Mouse (Mus musculus): ENCODE measurements around the gene Tnfrsf22. TPM values are rescaled to one million over a fixed set of nuclear protein-coding genes. Genes with fewer than 3 reads are reported as not detected.
A peak's percentile ranks its signal among the peaks of the same experiment; 100 is the strongest.

The Tnfrsf22 gene
- 2.7 and 3.1 TPM in 2 replicates for polyA plus RNA-seq (2015; fragmentation: Nextera tagmentation; extraction: Ambion mirVana)

- H3K27me3 ChIP-seq (replicated peaks; ENCODE audit: control insufficient read depth, insufficient read depth, low read length), result no peaks in the 10 kb centered on the region
- H3K9ac ChIP-seq (ENCODE audit: low read depth, low read length), result peak within 1 kb of the TSS; percentile 40; the same call in 1 of the 2 replicates
- no peak for TF ChIP-seq CTCF (IDR thresholded peaks at IDR 0.05; ENCODE audit: low read depth)
- peak within 1 kb of the TSS; percentile 94 for H3K4me2 ChIP-seq (replicated peaks; ENCODE audit: low read depth)
- peak; percentile 83 for ATAC-seq
- WGBS, result 3% methylated on average over 39 of the region's 39 CpGs
- H3K27ac ChIP-seq (ENCODE audit: low read depth, low read length), result no peak within 1 kb of the TSS
- no peaks in the 10 kb centered on the region for H3K4me1 ChIP-seq (replicated peaks; ENCODE audit: control insufficient read depth, insufficient read depth, low read length)
- H3K9me3 ChIP-seq (ENCODE audit: control insufficient read depth), result no peaks in the 10 kb centered on the region
- H3K4me3 ChIP-seq (ENCODE audit: low read depth, low read length), result peak within 1 kb of the TSS; percentile 52
- no peaks in the 10 kb centered on the region for H3K36me3 ChIP-seq (ENCODE audit: control insufficient read depth, insufficient read depth)
These were observed at the start of gene Tnfrsf22 for GRCm38 (mm10) chr7:143649034-143649768. Tnfrsf22 (minus strand) TSS chr7:143649661.

DNA sequence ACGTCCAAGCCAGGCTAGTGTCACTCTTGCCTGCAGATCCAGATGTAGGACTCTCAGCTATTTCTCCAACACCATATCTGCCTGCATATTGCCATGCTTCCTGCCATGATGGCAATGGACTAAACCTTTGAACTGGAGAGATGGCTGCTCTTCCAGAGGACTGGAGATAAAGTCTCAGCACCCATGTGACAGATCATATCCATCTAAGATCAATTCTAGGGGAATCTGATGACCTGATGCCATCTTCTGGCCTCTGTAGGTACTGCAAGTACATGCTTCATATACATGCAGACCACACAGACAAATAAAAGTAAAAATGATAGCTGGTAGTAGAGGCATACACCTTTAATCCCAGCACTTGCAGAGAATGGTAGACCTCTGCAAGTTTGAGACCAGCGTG lies 46.7 kb upstream of the Tnfrsf22 start:
- peaks cover 45% of the 10 kb centered on the region for H3K36me3 ChIP-seq (ENCODE audit: control insufficient read depth, insufficient read depth)

GRCm38 (mm10) chr7:143694550-143694949 lies 45.1 kb upstream of the Tnfrsf22 start:
- no peaks in the 10 kb centered on the region for H3K4me1 ChIP-seq (replicated peaks; ENCODE audit: control insufficient read depth, insufficient read depth, low read length)
- no peak overlapping the region for H3K27ac ChIP-seq (ENCODE audit: low read depth, low read length)
- no peak overlapping the region for H3K9ac ChIP-seq (ENCODE audit: low read depth, low read length)
- WGBS, result 96% methylated on average over 7 of the region's 7 CpGs
- peak; percentile 28; the same call in 1 of the 2 replicates for ATAC-seq
- TF ChIP-seq CTCF (IDR thresholded peaks at IDR 0.05; ENCODE audit: low read depth), result no peak
- H3K4me3 ChIP-seq (ENCODE audit: low read depth, low read length), result no peak overlapping the region
- no peaks in the 10 kb centered on the region for H3K27me3 ChIP-seq (replicated peaks; ENCODE audit: control insufficient read depth, insufficient read depth, low read length)
- H3K36me3 ChIP-seq (ENCODE audit: control insufficient read depth, insufficient read depth), result peaks cover 56% of the 10 kb centered on the region
- no peaks in the 10 kb centered on the region for H3K9me3 ChIP-seq (ENCODE audit: control insufficient read depth)
- no peak overlapping the region for H3K4me2 ChIP-seq (replicated peaks; ENCODE audit: low read depth)

More for the DNA sequence above, 46.7 kb upstream of the Tnfrsf22 start:
- Histone ChIP-seq H3K4me3 (ENCODE audit: low read depth, low read length) (no peak overlapping the region), H3K9ac (ENCODE audit: low read depth, low read length) (no peak overlapping the region), H3K4me2 (replicated peaks; ENCODE audit: low read depth) (no peak overlapping the region), H3K4me1 (replicated peaks; ENCODE audit: control insufficient read depth, insufficient read depth, low read length) (no peaks in the 10 kb centered on the region), H3K9me3 (ENCODE audit: control insufficient read depth) (no peaks in the 10 kb centered on the region), H3K27ac (ENCODE audit: low read depth, low read length) (no peak overlapping the region), H3K27me3 (replicated peaks; ENCODE audit: control insufficient read depth, insufficient read depth, low read length) (no peaks in the 10 kb centered on the region)
- ATAC-seq, result no peak
- WGBS, result 70% methylated on average over 2 of the region's 2 CpGs
- peak; percentile 75 for TF ChIP-seq CTCF (IDR thresholded peaks at IDR 0.05; ENCODE audit: low read depth)

DNA sequence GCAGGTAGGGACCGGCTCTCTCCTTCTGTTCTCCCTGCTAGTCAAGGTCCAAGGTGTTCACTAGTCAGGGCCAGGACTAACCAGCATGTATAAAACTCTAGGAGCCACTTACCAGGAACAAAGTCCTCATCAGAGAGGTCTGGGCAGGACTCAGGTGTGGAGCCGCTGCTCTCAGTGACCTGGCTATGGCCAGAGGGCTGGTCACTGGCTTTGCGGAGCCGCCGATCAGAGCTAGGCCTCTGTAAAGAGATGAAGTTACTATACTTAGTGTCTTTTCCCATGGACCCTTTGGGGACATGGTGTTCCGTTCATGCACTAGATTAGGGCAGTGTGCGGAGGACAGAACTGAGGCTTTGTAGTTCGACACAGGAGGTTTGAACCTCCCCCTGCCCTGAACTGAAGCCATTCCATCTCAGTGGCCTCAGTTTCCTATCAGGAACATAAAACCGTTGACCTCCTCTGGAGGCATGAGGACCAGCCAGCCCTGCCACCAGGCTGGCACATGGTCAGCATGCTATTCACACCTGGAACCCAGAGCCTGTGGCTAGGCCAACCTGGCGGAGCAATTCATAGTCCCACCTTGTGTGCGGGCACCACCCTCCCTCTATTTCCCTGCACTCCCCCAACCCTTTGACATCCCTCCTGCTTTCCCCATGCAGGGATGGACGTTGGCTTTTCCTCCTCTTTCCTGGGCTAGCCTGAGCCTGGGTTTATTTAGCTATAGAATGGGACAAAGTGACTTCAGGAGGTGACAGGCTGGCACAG lies 43.5 kb upstream of the Tnfrsf22 start:
- no peaks in the 10 kb centered on the region for H3K9me3 ChIP-seq (ENCODE audit: control insufficient read depth)
- ATAC-seq, result no peak
- H3K4me1 ChIP-seq (replicated peaks; ENCODE audit: control insufficient read depth, insufficient read depth, low read length), result no peaks in the 10 kb centered on the region
- 93% methylated on average over 12 of the region's 12 CpGs for WGBS
- no peak overlapping the region for H3K9ac ChIP-seq (ENCODE audit: low read depth, low read length)
- TF ChIP-seq CTCF (IDR thresholded peaks at IDR 0.05; ENCODE audit: low read depth), result no peak
- H3K36me3 ChIP-seq (ENCODE audit: control insufficient read depth, insufficient read depth), result peaks cover 63% of the 10 kb centered on the region
- H3K27me3 ChIP-seq (replicated peaks; ENCODE audit: control insufficient read depth, insufficient read depth, low read length), result no peaks in the 10 kb centered on the region
- no peak overlapping the region for H3K4me3 ChIP-seq (ENCODE audit: low read depth, low read length)
- H3K4me2 ChIP-seq (replicated peaks; ENCODE audit: low read depth), result no peak overlapping the region
- H3K27ac ChIP-seq (ENCODE audit: low read depth, low read length), result no peak overlapping the region

DNA sequence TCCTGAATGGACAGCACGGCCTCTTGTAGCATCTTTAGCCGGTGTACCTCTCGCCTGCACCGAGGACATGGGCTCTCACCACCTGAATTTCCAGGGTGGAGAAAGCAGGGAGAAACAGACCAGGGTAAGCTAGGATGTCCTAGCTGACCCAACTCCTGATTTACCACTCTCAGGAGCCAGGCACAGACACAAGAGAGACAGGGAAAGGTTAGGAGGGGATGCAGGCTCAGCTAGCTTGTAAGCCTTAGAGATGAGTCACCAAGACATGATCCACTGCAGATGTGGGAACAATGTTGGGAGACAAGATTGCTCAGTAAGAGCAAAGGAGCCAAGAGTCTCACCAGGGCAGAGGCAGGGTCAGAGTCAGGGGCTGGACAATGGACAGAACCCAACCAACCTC lies 42.4 kb upstream of the Tnfrsf22 start:
- no peak for TF ChIP-seq CTCF (IDR thresholded peaks at IDR 0.05; ENCODE audit: low read depth)
- no peak for ATAC-seq
- Histone ChIP-seq H3K27me3 (replicated peaks; ENCODE audit: control insufficient read depth, insufficient read depth, low read length) (no peaks in the 10 kb centered on the region), H3K9me3 (ENCODE audit: control insufficient read depth) (no peaks in the 10 kb centered on the region), H3K4me3 (ENCODE audit: low read depth, low read length) (no peak overlapping the region), H3K27ac (ENCODE audit: low read depth, low read length) (no peak overlapping the region), H3K4me2 (replicated peaks; ENCODE audit: low read depth) (no peak overlapping the region), H3K4me1 (replicated peaks; ENCODE audit: control insufficient read depth, insufficient read depth, low read length) (no peaks in the 10 kb centered on the region), H3K36me3 (ENCODE audit: control insufficient read depth, insufficient read depth) (peaks cover 61% of the 10 kb centered on the region), H3K9ac (ENCODE audit: low read depth, low read length) (no peak overlapping the region)
- WGBS, result 98% methylated on average over 4 of the region's 4 CpGs

DNA sequence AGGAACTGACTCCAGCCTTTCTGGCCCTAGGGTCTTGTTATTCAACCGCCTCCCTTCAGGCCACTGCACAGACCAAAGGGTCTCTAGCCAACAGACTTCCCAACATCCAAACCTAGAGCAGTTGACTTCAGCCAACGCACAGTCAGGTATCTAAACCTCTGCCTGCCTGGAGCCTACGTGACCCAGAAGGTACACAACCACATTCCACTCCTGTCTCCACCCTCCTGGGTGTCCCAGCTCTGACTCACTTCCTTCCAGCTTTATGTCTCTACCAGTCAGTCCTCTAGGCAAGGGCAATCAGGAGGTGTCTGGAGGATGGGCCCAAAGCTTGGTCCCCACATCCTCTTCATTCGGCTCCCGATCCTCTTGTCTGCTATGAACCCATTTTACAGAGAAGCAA lies 41.7 kb upstream of the Tnfrsf22 start:
- Histone ChIP-seq H3K27ac (ENCODE audit: low read depth, low read length) (no peak overlapping the region), H3K27me3 (replicated peaks; ENCODE audit: control insufficient read depth, insufficient read depth, low read length) (no peaks in the 10 kb centered on the region), H3K9ac (ENCODE audit: low read depth, low read length) (no peak overlapping the region), H3K9me3 (ENCODE audit: control insufficient read depth) (no peaks in the 10 kb centered on the region), H3K36me3 (ENCODE audit: control insufficient read depth, insufficient read depth) (peaks cover 61% of the 10 kb centered on the region), H3K4me2 (replicated peaks; ENCODE audit: low read depth) (no peak overlapping the region), H3K4me3 (ENCODE audit: low read depth, low read length) (no peak overlapping the region), H3K4me1 (replicated peaks; ENCODE audit: control insufficient read depth, insufficient read depth, low read length) (no peaks in the 10 kb centered on the region)
- TF ChIP-seq CTCF (IDR thresholded peaks at IDR 0.05; ENCODE audit: low read depth), result no peak
- WGBS, result 88% methylated on average over 5 of the region's 5 CpGs
- ATAC-seq, result no peak
